Mouse (Mus musculus): ENCODE results near the gene Tgfbr3. TPM values are rescaled to one million over a fixed set of nuclear protein-coding genes. Genes with fewer than 3 reads are reported as not detected.

Gene Tgfbr3
- polyA plus RNA-seq, 1 experiment, result 20.7 TPM

DNA sequence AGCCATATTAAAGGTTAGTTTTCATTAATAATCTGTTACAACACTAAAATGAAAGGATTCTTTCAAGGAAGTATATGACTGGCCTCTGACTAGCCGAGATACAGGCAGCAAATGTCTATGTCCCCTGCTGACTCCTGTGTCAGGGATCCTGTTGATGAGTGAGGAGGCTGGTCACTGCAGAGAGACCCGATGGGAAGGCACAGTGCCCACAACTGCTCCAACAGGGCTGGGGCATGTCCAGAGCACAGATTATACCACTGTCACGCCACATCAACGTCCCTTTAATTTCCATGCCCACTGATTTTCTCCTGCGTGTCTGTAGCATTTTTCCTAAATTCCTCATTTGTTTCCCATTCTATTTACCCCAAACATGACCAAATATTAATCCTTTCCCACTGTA lies 146.0 kb downstream of the Tgfbr3 start:
- no peak for TF ChIP-seq CTCF (IDR thresholded peaks at IDR 0.05; ENCODE audit: borderline replicate concordance, control insufficient read depth, extremely low read depth, insufficient read depth, low read length, poor library complexity)
- no peak for TF ChIP-seq POLR2A (IDR thresholded peaks at IDR 0.05; ENCODE audit: control insufficient read depth, extremely low read depth, insufficient read depth, low read length, poor library complexity)
- DNase-seq, result no peak
- 94% methylated on average over 5 of the region's 5 CpGs for WGBS
- Histone ChIP-seq H3K27ac (ENCODE audit: control insufficient read depth, insufficient read depth, low read length) (no peak overlapping the region), H3K27me3 (ENCODE audit: control insufficient read depth, insufficient read depth, low read length) (no peaks in the 10 kb centered on the region), H3K36me3 (ENCODE audit: control insufficient read depth, insufficient read depth, low read length) (peaks cover 12% of the 10 kb centered on the region; the same call in 1 of the 2 replicates), H3K4me3 (ENCODE audit: control insufficient read depth, insufficient read depth, low read length) (no peak overlapping the region), H3K4me1 (replicated peaks; ENCODE audit: control insufficient read depth, insufficient read depth, low read length) (peaks cover 21% of the 10 kb centered on the region)

- WGBS, result 51% methylated on average over 5 of the region's 5 CpGs
- peaks cover 12% of the 10 kb centered on the region; the same call in 1 of the 2 replicates for H3K36me3 ChIP-seq (ENCODE audit: control insufficient read depth, insufficient read depth, low read length)
- H3K4me3 ChIP-seq (ENCODE audit: control insufficient read depth, insufficient read depth, low read length), result no peak overlapping the region
- peaks cover 15% of the 10 kb centered on the region for H3K4me1 ChIP-seq (replicated peaks; ENCODE audit: control insufficient read depth, insufficient read depth, low read length)
- H3K27ac ChIP-seq (ENCODE audit: control insufficient read depth, insufficient read depth, low read length), result no peak overlapping the region
- TF ChIP-seq POLR2A (IDR thresholded peaks at IDR 0.05; ENCODE audit: control insufficient read depth, extremely low read depth, insufficient read depth, low read length, poor library complexity) (no peak), CTCF (IDR thresholded peaks at IDR 0.05; ENCODE audit: borderline replicate concordance, control insufficient read depth, extremely low read depth, insufficient read depth, low read length, poor library complexity) (no peak)
- no peak for DNase-seq
- H3K27me3 ChIP-seq (ENCODE audit: control insufficient read depth, insufficient read depth, low read length), result no peaks in the 10 kb centered on the region
These were observed 146.6 kb downstream of the Tgfbr3 start for GRCm38 (mm10) chr5:107142791-107143190.

DNA sequence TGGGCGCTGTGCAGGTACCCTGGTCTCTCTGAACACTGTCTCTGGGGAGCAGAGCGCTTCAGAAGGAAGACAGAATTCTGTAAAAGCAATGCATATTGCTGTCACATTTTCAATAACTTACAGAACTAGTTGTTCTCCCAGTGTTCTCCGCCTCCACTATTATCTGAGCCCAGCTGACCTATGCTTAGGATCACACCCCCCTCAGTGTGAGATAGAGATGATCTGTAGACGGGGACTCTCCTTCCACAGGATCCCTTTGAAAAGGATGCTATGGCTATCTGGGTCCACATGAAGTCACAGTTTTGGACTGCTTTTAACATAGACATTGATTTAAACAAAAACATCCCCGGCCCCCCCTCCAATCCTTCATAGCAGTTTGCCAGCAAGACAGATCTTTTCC lies 148.1 kb downstream of the Tgfbr3 start:
- TF ChIP-seq POLR2A (IDR thresholded peaks at IDR 0.05; ENCODE audit: control insufficient read depth, extremely low read depth, insufficient read depth, low read length, poor library complexity) (no peak), CTCF (IDR thresholded peaks at IDR 0.05; ENCODE audit: borderline replicate concordance, control insufficient read depth, extremely low read depth, insufficient read depth, low read length, poor library complexity) (no peak)
- Histone ChIP-seq H3K36me3 (ENCODE audit: control insufficient read depth, insufficient read depth, low read length) (peaks cover 12% of the 10 kb centered on the region; the same call in 1 of the 2 replicates), H3K4me3 (ENCODE audit: control insufficient read depth, insufficient read depth, low read length) (no peak overlapping the region), H3K27ac (ENCODE audit: control insufficient read depth, insufficient read depth, low read length) (no peak overlapping the region), H3K4me1 (replicated peaks; ENCODE audit: control insufficient read depth, insufficient read depth, low read length) (peaks cover 15% of the 10 kb centered on the region), H3K27me3 (ENCODE audit: control insufficient read depth, insufficient read depth, low read length) (no peaks in the 10 kb centered on the region)
- no peak for DNase-seq
- 93% methylated on average over 5 of the region's 5 CpGs for WGBS

DNA sequence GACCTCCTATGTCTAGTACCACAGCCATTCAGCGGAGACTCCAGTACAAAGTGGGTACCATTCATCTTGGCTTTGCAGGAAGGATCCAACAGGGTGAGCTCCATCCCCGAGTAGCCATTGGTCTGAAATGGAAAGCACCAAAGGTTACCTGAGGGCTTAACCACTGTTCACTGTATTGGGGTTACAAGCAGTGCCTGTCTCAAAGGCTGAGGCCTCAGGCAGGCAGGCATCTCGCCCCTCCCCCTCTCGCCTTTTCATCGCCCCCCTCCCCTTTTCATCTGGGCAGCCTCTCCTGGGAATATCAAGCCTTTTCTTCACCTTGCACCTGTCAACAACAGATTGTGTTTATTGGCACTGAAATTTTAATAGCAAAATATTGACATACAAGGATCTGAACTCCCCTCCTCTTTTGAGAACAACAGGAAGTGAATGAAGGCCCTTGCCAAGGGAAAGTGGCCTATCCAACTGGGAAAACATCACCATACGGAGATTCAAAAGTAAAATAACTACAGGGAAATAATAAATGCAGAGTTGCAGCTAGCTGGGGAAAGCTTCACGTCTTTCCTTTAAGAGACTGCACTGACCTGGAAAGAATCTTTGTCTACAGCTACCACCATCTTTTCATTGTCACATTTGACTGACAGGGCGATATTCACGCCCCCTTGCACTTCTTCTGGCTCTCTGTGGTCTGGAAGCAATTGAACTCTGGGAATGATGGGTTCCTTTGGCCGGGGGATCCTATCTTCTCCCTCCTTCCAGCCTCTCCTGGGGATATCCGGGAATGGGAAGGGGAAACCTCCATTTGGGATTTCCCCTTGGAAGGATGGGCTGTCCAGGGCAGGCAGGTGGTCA lies 149.4 kb downstream of the Tgfbr3 start:
- DNase-seq, result no peak
- Histone ChIP-seq H3K27me3 (ENCODE audit: control insufficient read depth, insufficient read depth, low read length) (no peaks in the 10 kb centered on the region), H3K36me3 (ENCODE audit: control insufficient read depth, insufficient read depth, low read length) (peaks cover 12% of the 10 kb centered on the region; the same call in 1 of the 2 replicates), H3K4me3 (ENCODE audit: control insufficient read depth, insufficient read depth, low read length) (no peak overlapping the region), H3K27ac (ENCODE audit: control insufficient read depth, insufficient read depth, low read length) (no peak overlapping the region), H3K4me1 (replicated peaks; ENCODE audit: control insufficient read depth, insufficient read depth, low read length) (peaks cover 17% of the 10 kb centered on the region)
- TF ChIP-seq CTCF (IDR thresholded peaks at IDR 0.05; ENCODE audit: borderline replicate concordance, control insufficient read depth, extremely low read depth, insufficient read depth, low read length, poor library complexity) (no peak), POLR2A (IDR thresholded peaks at IDR 0.05; ENCODE audit: control insufficient read depth, extremely low read depth, insufficient read depth, low read length, poor library complexity) (no peak)
- 95% methylated on average over 11 of the region's 11 CpGs for WGBS

DNA sequence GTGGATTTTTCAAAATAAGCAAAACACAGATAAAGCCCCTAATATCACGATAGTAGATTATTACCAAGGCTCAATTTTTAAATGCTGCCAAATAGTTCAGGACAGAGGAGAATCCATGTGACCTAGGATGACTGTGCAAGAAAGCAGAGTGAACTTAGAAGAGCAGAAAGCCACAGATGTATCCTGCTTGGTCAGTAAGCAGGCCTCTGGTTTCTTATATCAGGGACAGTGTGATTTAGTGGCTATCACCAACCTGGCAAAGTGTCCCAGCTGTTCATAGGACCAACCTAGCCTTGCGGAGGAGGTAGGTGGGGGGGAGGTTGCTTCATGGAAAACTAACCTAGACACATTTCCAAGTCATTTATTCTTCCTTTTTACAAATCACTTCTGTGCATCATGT lies 156.1 kb downstream of the Tgfbr3 start:
- 84% methylated on average over 2 of the region's 2 CpGs for WGBS
- no peak overlapping the region for H3K4me3 ChIP-seq (ENCODE audit: control insufficient read depth, insufficient read depth, low read length)
- H3K27ac ChIP-seq (ENCODE audit: control insufficient read depth, insufficient read depth, low read length), result no peak overlapping the region
- TF ChIP-seq CTCF (IDR thresholded peaks at IDR 0.05; ENCODE audit: borderline replicate concordance, control insufficient read depth, extremely low read depth, insufficient read depth, low read length, poor library complexity), result no peak
- TF ChIP-seq POLR2A (IDR thresholded peaks at IDR 0.05; ENCODE audit: control insufficient read depth, extremely low read depth, insufficient read depth, low read length, poor library complexity), result no peak
- peaks cover 22% of the 10 kb centered on the region; the same call in 1 of the 2 replicates for H3K36me3 ChIP-seq (ENCODE audit: control insufficient read depth, insufficient read depth, low read length)
- DNase-seq, result no peak
- H3K27me3 ChIP-seq (ENCODE audit: control insufficient read depth, insufficient read depth, low read length), result no peaks in the 10 kb centered on the region
- 0 out of 2 replicates have a peak, but pooled peaks cover 4% of the 10 kb centered on the region for H3K4me1 ChIP-seq (replicated peaks; ENCODE audit: control insufficient read depth, insufficient read depth, low read length)

GRCm38 (mm10) chr5:107132231-107132630 lies 157.2 kb downstream of the Tgfbr3 start:
- no peaks in the 10 kb centered on the region for H3K27me3 ChIP-seq (ENCODE audit: control insufficient read depth, insufficient read depth, low read length)
- peaks cover 22% of the 10 kb centered on the region; the same call in 1 of the 2 replicates for H3K36me3 ChIP-seq (ENCODE audit: control insufficient read depth, insufficient read depth, low read length)
- 92% methylated on average over 8 of the region's 8 CpGs for WGBS

More at GRCm38 (mm10) chr5:107132231-107132630, 157.2 kb downstream of the Tgfbr3 start:
- DNase-seq, result no peak
- Histone ChIP-seq H3K4me1 (replicated peaks; ENCODE audit: control insufficient read depth, insufficient read depth, low read length) (0 out of 2 replicates have a peak, but pooled peaks cover 4% of the 10 kb centered on the region), H3K4me3 (ENCODE audit: control insufficient read depth, insufficient read depth, low read length) (no peak overlapping the region), H3K27ac (ENCODE audit: control insufficient read depth, insufficient read depth, low read length) (no peak overlapping the region)
- TF ChIP-seq POLR2A (IDR thresholded peaks at IDR 0.05; ENCODE audit: control insufficient read depth, extremely low read depth, insufficient read depth, low read length, poor library complexity) (no peak), CTCF (IDR thresholded peaks at IDR 0.05; ENCODE audit: borderline replicate concordance, control insufficient read depth, extremely low read depth, insufficient read depth, low read length, poor library complexity) (no peak)
